Mouse (Mus musculus) embryonic facial prominence, embryonic 15.5 days (tissue): Measurements from ENCODE around the gene Klk7. TPM values are rescaled to one million over a fixed set of nuclear protein-coding genes. Genes with fewer than 3 reads are reported as not detected.

Source experiments
- ATAC-seq: fragments of 200-750 bp; cut with Nextera tagmentation; 2 replicates; pipeline ENCODE4 v1.8.0; 2017; ENCODE audit warnings: low read depth, moderate TSS enrichment; ENCODE audit not compliant: insufficient number of reproducible peaks, low FRiP score, low TSS enrichment
- H3K27ac ChIP-seq: fragments of 300-500 bp; sonication (generic); replicated peaks from 2 replicates; pipeline ENCODE4 v1.5.1; 2015; ENCODE audit warnings: mild to moderate bottlenecking, inconsistent platforms
- H3K27me3 ChIP-seq: fragments of 300-500 bp; sonication (generic); 2 replicates; pipeline ENCODE4 v1.6.1; 2015; ENCODE audit warnings: inconsistent platforms
- H3K36me3 ChIP-seq: fragments of 300-500 bp; sonication (generic); 2 replicates; pipeline ENCODE4 v1.6.1; 2015; ENCODE audit warnings: mild to moderate bottlenecking, inconsistent platforms
- H3K4me1 ChIP-seq: fragments of 300-500 bp; sonication (generic); 2 replicates; pipeline ENCODE4 v1.6.1; 2015; ENCODE audit warnings: inconsistent platforms
- H3K4me2 ChIP-seq: fragments of 300-500 bp; sonication (generic); replicated peaks from 2 replicates; pipeline ENCODE4 v1.6.1; 2015; ENCODE audit warnings: mild to moderate bottlenecking, inconsistent platforms
- H3K4me3 ChIP-seq: fragments of 300-500 bp; sonication (generic); replicated peaks from 2 replicates; pipeline ENCODE4 v1.5.1; 2015; ENCODE audit warnings: mild to moderate bottlenecking, inconsistent platforms
- H3K9ac ChIP-seq: fragments of 300-500 bp; sonication (generic); 2 replicates; pipeline ENCODE4 v1.6.1; 2015; ENCODE audit warnings: inconsistent platforms
- H3K9me3 ChIP-seq: fragments of 300-500 bp; sonication (generic); replicated peaks from 2 replicates; pipeline ENCODE4 v1.6.1; 2016; ENCODE audit warnings: inconsistent platforms
- WGBS: fragments of 180-500 bp; shearing (Covaris S2); methylation state at CpG from one replicate; pipeline ENCODE4 v1.1.7; 2015; 5-methylcytosine and 5-hydroxymethylcytosine counted together
- polyA plus RNA-seq: library from polyadenylated mRNA; unstranded; fragments of >200 nt; fragmentation: Nextera tagmentation; extraction: Ambion mirVana; gene quantifications from 2 replicates; pipeline ENCODE4 v1.2.1, GENCODE M21; 2015

Klk7 gene
- polyA plus RNA-seq: 16.7 and 19.1 TPM in 2 replicates

- Histone ChIP-seq H3K9ac (no peak within 1 kb of the TSS), H3K9me3 (no peaks in the 10 kb centered on the region), H3K27me3 (no peaks in the 10 kb centered on the region), H3K4me2 (no peak within 1 kb of the TSS), H3K4me3 (no peak within 1 kb of the TSS), H3K27ac (no peak within 1 kb of the TSS), H3K4me1 (no peaks in the 10 kb centered on the region), H3K36me3 (no peaks in the 10 kb centered on the region)
- ATAC-seq: no peak
- WGBS: 37% methylated on average over 5 of the region's 5 CpGs
These were observed at the start of gene Klk7 for GRCm38 (mm10) chr7:43810994-43811393. Gene Klk7 (plus strand): TSS chr7:43811294.

- WGBS: 44% methylated on average over 8 of the region's 8 CpGs
These were observed 44.6 kb upstream of the Klk7 start for GRCm38 (mm10) chr7:43766484-43766883.

GRCm38 (mm10) chr7:43768597-43768996, 42.5 kb upstream of the Klk7 start, which contains the start of gene Klk12:
Gene Klk12 (plus strand): TSS chr7:43768897.
- ATAC-seq: no peak
- 62% methylated on average over 4 of the region's 4 CpGs for WGBS
- H3K27me3 ChIP-seq: no peaks in the 10 kb centered on the region
- H3K4me1 ChIP-seq: no peaks in the 10 kb centered on the region
- no peak within 1 kb of the TSS for H3K9ac ChIP-seq
- H3K4me2 ChIP-seq: no peak within 1 kb of the TSS
- no peaks in the 10 kb centered on the region for H3K36me3 ChIP-seq
- H3K4me3 ChIP-seq: no peak within 1 kb of the TSS
- H3K9me3 ChIP-seq: no peaks in the 10 kb centered on the region
- H3K27ac ChIP-seq: no peak within 1 kb of the TSS

More at GRCm38 (mm10) chr7:43766484-43766883, 44.6 kb upstream of the Klk7 start:
- no peaks in the 10 kb centered on the region for H3K27me3 ChIP-seq
- no peaks in the 10 kb centered on the region for H3K9me3 ChIP-seq
- H3K4me2 ChIP-seq: no peak overlapping the region
- no peaks in the 10 kb centered on the region for H3K36me3 ChIP-seq
- H3K4me1 ChIP-seq: no peaks in the 10 kb centered on the region
- ATAC-seq: no peak
- no peak overlapping the region for H3K27ac ChIP-seq
- no peak overlapping the region for H3K9ac ChIP-seq
- no peak overlapping the region for H3K4me3 ChIP-seq

GRCm38 (mm10) chr7:43769636-43770035, 41.5 kb upstream of the Klk7 start:
- H3K36me3 ChIP-seq: no peaks in the 10 kb centered on the region
- H3K9me3 ChIP-seq: no peaks in the 10 kb centered on the region
- no peak overlapping the region for H3K4me2 ChIP-seq
- no peak overlapping the region for H3K27ac ChIP-seq
- H3K4me3 ChIP-seq: no peak overlapping the region
- ATAC-seq: no peak
- peaks cover under 1% of the 10 kb centered on the region; the same call in 1 of the 2 replicates for H3K4me1 ChIP-seq
- H3K9ac ChIP-seq: no peak overlapping the region
- WGBS: 92% methylated on average over 8 of the region's 8 CpGs
- H3K27me3 ChIP-seq: no peaks in the 10 kb centered on the region

GRCm38 (mm10) chr7:43770701-43771100, 40.4 kb upstream of the Klk7 start:
- no peak overlapping the region for H3K4me3 ChIP-seq
- WGBS: 93% methylated on average over 10 of the region's 10 CpGs
- H3K4me2 ChIP-seq: no peak overlapping the region
- H3K36me3 ChIP-seq: no peaks in the 10 kb centered on the region
- H3K4me1 ChIP-seq: peaks cover 4% of the 10 kb centered on the region; the same call in 1 of the 2 replicates
- no peak for ATAC-seq
- no peaks in the 10 kb centered on the region for H3K27me3 ChIP-seq
- no peaks in the 10 kb centered on the region for H3K9me3 ChIP-seq
- no peak overlapping the region for H3K9ac ChIP-seq
- H3K27ac ChIP-seq: no peak overlapping the region

- H3K27ac ChIP-seq: no peak overlapping the region
- H3K9ac ChIP-seq: no peak overlapping the region
- no peaks in the 10 kb centered on the region for H3K27me3 ChIP-seq
- WGBS: 89% methylated on average over 6 of the region's 6 CpGs
- no peak for ATAC-seq
- no peak overlapping the region for H3K4me2 ChIP-seq
- H3K36me3 ChIP-seq: no peaks in the 10 kb centered on the region
- peaks cover 4% of the 10 kb centered on the region; the same call in 1 of the 2 replicates for H3K4me1 ChIP-seq
- no peak overlapping the region for H3K4me3 ChIP-seq
- no peaks in the 10 kb centered on the region for H3K9me3 ChIP-seq
These were observed 39.2 kb upstream of the Klk7 start for GRCm38 (mm10) chr7:43771916-43772315.

- H3K9ac ChIP-seq: no peak overlapping the region
- no peak overlapping the region for H3K27ac ChIP-seq
- H3K36me3 ChIP-seq: no peaks in the 10 kb centered on the region
- no peaks in the 10 kb centered on the region for H3K27me3 ChIP-seq
- H3K9me3 ChIP-seq: no peaks in the 10 kb centered on the region
- no peak overlapping the region for H3K4me2 ChIP-seq
- ATAC-seq: no peak
- H3K4me1 ChIP-seq: peaks cover 4% of the 10 kb centered on the region; the same call in 1 of the 2 replicates
- no peak overlapping the region for H3K4me3 ChIP-seq
- 77% methylated on average over 3 of the region's 3 CpGs for WGBS
These were observed 38.2 kb upstream of the Klk7 start for GRCm38 (mm10) chr7:43772901-43773300.

GRCm38 (mm10) chr7:43774364-43774763, 36.7 kb upstream of the Klk7 start, which contains the start of gene Klk11:
Gene Klk11 (plus strand): TSS chr7:43774604.
- WGBS: 77% methylated on average over 5 of the region's 5 CpGs
- peak within 1 kb of the TSS; percentile 82 for H3K27ac ChIP-seq
- ATAC-seq: no peak

GRCm38 (mm10) chr7:43774802-43775201, 36.3 kb upstream of the Klk7 start:
- Histone ChIP-seq H3K9me3 (no peaks in the 10 kb centered on the region), H3K4me2 (peak overlapping the region; percentile 17), H3K9ac (no peak overlapping the region), H3K27ac (peak overlapping the region; percentile 82), H3K36me3 (no peaks in the 10 kb centered on the region), H3K4me3 (no peak overlapping the region), H3K27me3 (no peaks in the 10 kb centered on the region), H3K4me1 (peaks cover 4% of the 10 kb centered on the region; the same call in 1 of the 2 replicates)
- WGBS: 42% methylated on average over 6 of the region's 6 CpGs
- ATAC-seq: peak; percentile 45

More at GRCm38 (mm10) chr7:43774364-43774763, 36.7 kb upstream of the Klk7 start, which contains the start of gene Klk11:
- Histone ChIP-seq H3K4me2 (peak within 1 kb of the TSS; percentile 17), H3K9ac (no peak within 1 kb of the TSS), H3K9me3 (no peaks in the 10 kb centered on the region), H3K4me3 (no peak within 1 kb of the TSS), H3K4me1 (peaks cover 4% of the 10 kb centered on the region; the same call in 1 of the 2 replicates), H3K36me3 (no peaks in the 10 kb centered on the region), H3K27me3 (no peaks in the 10 kb centered on the region)

- Histone ChIP-seq H3K4me1 (peaks cover 5% of the 10 kb centered on the region; the same call in 1 of the 2 replicates), H3K4me3 (no peak overlapping the region), H3K27me3 (no peaks in the 10 kb centered on the region), H3K27ac (peak overlapping the region; percentile 82), H3K4me2 (peak overlapping the region; percentile 17; the same call in 1 of the 2 replicates), H3K36me3 (no peaks in the 10 kb centered on the region), H3K9ac (no peak overlapping the region), H3K9me3 (no peaks in the 10 kb centered on the region)
- WGBS: 36% methylated on average over 7 of the region's 7 CpGs
- ATAC-seq: no peak
These were observed 35.6 kb upstream of the Klk7 start for GRCm38 (mm10) chr7:43775311-43776057.

GRCm38 (mm10) chr7:43776506-43776905, 34.6 kb upstream of the Klk7 start:
- Histone ChIP-seq H3K4me1 (peaks cover 10% of the 10 kb centered on the region; the same call in 1 of the 2 replicates), H3K27ac (peak overlapping the region; percentile 79), H3K9ac (no peak overlapping the region), H3K9me3 (no peaks in the 10 kb centered on the region), H3K4me3 (no peak overlapping the region), H3K36me3 (no peaks in the 10 kb centered on the region), H3K4me2 (peak overlapping the region; percentile 4; the same call in 1 of the 2 replicates), H3K27me3 (no peaks in the 10 kb centered on the region)
- ATAC-seq: no peak
- WGBS: 79% methylated on average over 5 of the region's 5 CpGs
